Mouse (Mus musculus): Measurements from ENCODE around the gene Akap8. TPM values are rescaled to one million over a fixed set of nuclear protein-coding genes. Genes with fewer than 3 reads are reported as not detected.

Akap8 gene
- polyA plus RNA-seq, 1 experiment: 53.2 TPM

DNA sequence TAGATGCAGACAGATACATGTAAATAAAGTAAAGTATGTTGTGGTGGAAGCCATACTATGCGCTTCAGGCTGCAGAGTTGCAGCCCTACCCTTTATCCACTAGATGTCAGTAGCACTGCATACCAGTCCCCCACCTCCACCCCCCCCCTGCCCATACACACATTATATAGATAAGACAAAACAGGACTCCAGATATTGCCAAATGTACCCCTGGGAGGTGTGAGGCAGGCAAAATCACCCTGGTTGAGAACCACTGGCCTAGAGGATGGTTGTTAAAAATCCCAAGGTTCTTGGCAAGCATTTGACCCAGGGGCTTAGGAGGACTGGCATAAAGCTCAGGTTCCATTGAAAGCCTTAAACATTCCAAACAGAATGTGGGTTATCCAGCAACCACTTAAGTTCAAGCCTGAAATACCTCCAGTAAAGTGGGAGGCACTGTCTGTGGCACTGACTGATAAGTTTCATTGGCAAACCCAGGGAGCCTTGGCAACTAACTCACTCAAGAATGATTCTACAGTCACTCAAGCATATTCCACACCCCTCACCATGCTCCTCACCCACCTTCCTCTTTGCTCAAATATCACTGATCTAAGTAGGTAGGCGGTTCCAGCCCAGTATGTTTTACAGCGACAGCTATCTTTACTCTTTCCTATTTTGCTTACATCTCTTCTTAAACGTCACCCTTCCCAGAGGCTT, 28.1 kb upstream of the Akap8 start:
- no peak for DNase-seq (ENCODE audit: low read depth)

DNA sequence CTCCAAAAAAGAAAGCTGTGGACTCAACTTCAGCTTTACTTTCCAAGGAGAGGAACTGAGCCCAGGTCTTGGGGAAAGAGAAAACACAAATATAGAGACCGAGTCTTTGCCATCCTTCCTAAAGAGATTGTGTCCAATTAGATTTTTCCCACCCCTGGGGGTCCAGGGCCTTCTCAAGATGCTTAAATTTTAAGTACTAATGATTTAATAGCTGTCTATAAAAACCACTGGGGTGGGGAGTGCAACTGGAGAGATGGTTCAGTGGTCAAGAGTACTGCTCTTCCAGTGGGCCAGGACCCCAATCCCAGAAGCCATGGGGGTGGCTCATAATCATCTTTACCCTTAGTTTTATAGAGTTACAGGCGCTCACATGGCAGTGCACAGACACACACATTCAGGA, 27.4 kb upstream of the Akap8 start:
- no peak for DNase-seq (ENCODE audit: low read depth)

DNA sequence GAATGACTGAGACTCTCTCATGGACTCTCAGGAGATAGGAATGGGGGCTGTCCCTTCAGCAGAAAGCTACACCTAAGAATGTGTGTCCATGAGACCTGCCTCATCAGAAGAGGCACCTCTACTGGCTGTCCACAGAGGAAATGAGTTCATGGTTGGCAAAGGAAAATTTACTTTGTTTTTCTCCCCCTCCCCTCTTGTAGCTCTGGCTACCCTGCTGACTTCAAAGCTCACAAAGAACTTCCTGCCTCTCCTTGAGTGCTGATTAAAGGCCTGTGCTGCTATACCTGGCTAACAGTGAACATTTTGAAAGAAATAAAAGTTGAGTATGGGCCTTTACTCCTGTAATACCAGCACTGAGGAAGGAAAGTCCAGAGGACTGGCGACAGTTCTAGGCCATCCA, 20.1 kb upstream of the Akap8 start:
- DNase-seq (ENCODE audit: low read depth): no peak

DNA sequence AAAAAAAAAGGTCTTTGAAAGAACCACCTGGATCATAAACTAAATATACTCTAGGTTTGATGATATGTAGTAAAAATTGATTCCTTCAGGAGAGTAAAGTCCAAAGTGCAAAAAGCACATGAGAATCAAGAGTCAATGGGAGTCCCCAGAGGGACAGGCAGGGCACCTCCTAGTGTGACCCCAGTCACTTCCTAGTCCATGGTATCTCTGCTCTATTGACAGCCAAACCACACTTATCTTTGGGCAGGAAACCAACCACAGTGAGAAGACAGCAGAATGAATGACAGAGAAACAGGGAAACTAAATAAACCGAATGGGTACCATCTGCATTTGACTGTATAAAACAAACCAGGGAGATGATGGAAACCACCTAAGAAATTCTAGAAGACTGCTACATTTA, 19.1 kb upstream of the Akap8 start:
- DNase-seq (ENCODE audit: low read depth): no peak

DNA sequence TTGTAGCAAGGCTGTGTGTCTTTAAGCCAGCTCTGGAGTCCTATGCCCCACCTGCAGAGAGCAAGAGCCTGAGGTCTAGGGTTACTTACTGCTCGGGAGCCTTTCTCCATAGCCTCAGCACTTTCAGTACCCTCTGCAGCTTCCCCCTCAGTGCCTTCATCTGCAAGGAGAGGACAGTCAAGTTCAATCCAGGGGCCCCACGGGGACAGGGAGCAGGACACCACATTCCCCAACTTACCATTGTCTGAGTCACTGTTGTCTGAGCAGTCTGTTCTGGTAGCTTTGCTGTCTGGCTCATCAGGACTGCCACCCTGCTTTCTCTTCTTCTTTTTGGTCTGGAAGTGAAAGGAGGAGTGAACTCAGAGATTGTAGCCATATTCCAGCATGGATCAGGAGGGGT, 14.8 kb upstream of the Akap8 start:
- no peak for DNase-seq (ENCODE audit: low read depth)

DNA sequence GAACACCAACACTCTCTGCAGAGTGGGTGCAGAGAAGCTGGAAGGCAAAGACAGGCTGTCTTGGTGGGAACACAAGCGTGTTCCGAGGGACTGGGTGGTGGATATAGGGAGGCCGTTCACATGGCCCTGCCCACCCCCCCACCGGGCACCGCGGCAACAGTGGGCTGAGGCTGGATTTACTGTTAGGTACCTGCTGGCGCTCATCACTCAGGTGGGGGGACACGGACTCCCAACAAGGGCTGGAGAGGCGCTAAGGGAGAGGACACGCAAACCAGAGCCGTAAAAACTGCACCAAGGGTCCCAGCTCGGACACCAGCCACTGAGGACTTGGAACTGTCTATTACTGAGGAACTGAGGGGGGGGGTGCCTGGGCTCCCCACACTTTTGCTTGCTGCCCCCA, 13.9 kb upstream of the Akap8 start:
- no peak for DNase-seq (ENCODE audit: low read depth)

DNA sequence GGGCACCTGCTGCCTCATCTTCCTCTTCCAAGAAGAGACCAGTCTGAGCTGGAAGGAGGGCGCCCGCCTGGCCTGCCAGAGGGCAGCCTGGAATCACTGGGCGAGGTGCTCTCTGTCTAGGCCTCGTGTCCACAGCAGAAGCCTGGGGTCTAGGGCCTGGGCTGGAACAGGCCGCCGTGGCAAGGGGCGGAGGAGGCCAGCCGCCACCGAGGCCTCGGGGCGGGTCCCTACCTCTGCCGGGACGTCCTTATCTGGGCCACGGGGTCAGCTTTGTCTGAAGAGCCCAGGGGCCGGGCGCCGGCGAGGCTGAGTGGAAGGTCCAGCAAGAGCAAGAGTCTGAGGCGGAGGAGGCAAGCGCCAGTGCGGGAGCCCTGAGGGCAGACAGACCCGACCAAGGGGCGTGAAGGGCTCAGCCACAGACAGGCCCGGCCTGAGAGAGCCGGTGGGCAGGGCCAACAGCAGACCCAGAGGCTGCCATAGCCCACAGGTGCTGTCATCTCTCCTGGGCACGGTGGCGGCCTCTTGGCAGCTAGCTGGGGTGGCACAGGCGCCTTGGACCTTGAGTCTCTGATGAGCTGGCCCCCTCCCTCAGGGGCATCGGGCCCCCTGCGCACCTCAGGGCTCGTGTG, 12.8 kb upstream of the Akap8 start:
- no peak for DNase-seq (ENCODE audit: low read depth)

DNA sequence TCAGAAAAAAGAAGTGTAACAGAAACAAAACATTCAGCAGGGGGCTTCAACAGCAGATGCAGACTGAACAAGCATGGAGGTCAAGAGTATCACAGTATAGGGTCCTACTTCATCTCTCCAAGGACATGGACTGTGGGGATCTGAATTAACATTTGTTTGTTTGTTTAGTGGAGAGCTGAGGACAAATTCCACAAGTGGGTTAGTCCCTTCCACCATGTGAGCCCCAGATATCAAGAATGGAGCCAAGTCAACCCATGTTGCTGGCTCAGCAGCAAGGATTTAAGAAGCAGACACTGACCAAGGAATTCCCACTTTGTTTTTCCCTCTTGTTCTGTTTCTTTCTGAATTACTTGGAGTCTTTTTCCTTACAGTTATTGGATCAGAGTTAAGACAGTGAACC, 6.5 kb upstream of the Akap8 start:
- no peak for DNase-seq (ENCODE audit: low read depth)

DNA sequence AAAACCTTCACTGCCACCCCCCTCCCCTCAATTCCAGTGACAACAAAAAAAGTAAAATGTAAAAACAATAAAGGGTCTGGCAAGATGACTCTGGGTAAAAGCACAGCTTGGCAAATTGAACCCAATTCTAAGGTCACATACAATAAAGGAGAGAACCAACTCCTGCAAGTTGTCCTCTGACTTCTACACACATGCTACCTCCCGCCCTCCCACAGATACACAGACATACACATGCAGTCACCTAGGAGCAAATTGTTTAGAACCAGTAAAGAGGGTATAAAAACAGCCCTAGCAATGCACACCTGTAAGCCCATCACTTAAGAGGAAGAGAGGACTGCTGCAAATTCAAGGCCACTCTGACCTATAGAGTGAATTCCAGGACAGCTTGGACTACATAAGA, 1.8 kb upstream of the Akap8 start:
- DNase-seq (ENCODE audit: low read depth): no peak

DNA sequence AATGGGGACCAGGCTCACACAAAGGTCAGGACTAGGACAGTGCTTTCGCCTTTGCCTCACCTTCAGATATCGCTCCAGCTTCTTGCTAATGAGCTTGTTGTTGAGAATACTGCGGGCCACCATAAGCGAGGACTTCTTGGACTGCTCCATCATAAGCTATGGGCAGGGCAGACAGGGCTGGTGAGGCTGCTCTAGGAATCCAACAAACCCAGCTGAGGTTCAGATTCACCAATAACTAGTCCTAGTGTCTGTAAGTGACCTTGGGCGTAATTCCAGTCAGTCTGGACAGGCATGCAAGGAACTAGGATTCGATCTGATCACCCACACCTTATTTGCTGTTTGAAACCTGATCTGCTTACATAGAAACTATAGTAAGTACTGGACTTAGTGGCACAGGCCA, 798 bp upstream of the Akap8 start:
- DNase-seq (ENCODE audit: low read depth): no peak

DNA sequence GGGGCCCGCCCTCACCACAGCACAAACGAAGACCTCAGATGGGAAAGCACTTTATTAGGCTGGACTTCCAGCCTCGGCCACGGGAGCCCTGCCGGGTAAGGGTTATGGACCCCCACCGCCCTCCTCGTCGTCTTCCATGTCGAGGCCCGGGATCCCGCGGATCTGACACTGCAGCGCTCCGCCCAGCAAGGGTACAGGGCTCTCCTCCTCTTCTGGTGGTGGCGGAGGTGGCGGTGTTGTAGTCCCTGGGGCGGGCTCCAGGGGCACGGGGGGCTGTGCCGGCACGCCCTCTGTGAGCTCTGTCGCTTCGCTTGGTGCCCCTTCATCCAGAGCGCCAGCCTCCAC, 324 bp upstream of the Akap8 start:
- no peak for DNase-seq (ENCODE audit: low read depth)

DNA sequence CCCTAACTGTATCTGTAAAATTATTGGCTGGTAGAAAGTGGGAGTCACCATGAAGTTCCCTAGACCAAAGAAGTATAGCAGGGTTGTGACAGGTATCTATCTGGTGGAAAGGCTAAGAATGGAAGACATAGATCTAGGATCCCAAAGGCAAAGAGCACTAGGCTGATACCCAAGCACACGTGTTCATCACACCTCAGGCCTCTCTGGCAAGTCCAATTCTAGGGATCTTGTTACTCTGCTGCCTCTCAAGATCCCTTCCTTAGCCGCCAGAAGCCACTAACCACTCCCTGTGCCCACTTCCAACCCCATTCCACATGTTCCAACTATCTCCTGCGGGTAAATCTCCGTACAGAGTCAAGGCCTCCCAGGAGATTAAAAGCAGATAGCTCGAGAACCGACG, 1.1 kb downstream of the Akap8 start:
- DNase-seq (ENCODE audit: low read depth): no peak

DNA sequence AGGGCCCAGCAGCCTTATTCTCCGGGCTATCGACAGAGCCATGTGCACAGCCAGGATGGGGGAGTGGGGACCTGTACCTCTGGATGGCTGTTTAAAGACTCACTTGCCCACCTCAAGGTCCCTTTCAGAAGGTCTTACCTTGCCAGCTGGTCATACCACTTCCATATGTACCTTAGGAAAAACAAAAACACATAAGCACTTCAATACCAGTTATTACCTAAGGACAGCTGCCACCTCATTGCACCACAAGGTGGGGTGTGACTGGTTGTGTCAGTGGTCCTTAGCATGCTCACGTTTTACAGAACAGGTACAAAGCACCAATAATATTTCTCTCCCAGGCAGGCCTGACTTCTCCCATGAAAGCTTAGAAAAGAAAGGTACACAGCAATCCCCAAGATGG, 3.3 kb downstream of the Akap8 start:
- no peak for DNase-seq (ENCODE audit: low read depth)

DNA sequence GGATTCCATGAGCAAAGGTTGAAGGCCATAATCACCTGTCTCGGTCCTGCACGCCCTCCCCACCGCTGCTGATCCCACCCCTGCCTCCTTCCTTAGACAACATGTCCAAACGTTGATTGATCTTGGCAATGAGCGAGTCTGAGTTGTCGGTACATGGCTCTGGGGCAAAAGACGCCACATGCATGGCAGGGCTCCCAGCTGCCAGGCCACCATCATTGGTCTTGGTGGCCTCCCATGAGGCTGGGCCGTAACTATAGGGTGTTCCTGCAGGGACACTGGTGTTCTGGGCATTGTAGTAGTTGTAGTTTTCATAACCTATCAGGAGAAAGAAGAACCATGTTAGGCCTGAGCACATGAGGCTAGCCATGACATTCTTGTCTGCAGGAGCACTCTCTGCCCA, 4.0 kb downstream of the Akap8 start:
- no peak for DNase-seq (ENCODE audit: low read depth)

DNA sequence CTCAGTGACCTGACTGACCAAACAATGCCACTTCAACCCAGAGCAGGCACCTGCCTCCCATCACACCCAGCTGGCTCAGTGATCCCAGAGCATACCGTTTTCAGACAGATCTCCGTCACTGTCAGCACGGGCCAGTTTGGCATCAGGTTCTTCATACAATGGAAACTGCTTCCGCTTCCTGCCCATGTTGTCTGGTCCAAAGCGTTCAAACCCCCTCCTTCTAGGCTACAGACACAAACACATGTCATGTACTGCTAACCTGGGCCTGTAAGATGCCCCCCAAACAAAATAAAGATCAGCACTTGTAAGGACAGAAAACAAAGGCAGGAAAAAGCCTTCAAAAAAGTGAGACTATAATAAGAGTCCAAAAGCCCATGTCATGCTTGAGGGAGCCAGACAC, 5.5 kb downstream of the Akap8 start:
- no peak for DNase-seq (ENCODE audit: low read depth)

DNA sequence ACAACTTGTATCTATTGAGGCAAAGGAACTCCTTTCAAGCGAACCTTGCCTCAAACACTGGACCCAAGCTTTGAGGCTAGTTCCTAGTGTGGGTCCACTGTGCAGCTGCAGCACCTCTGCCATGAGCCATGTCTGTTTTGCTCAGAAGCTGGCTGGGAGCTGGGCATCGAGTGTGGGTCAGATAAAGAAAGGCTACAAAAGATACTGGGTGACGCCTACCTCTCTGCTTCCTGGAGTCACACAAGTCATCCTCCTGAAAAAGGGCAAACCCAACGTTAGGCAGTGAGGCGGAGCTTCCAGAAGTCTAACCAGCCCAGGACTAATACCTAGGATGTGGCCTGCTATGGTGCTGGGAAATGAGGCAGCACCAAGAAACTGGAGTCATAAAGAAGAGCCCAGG, 7.1 kb downstream of the Akap8 start:
- no peak for DNase-seq (ENCODE audit: low read depth)

DNA sequence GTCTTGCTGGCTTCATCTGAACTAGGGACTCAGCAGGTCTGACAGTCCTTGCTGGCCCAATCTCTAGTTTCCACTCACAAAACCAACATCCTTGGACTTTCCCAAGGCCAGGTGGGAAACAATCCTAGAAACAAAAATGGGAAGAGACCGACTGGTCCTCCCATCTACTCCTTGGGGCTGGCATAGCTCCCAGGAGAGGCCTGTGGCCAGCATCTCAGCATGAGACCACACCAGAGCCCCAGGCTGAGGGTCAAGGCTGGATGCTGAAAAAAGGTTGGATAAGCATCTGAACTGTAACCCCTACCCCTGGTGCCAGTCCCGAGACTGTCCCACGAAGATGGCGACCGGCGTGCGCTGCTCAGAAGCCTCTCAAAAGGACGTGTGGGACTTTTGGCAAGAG, 8.2 kb downstream of the Akap8 start:
- DNase-seq (ENCODE audit: low read depth): no peak

DNA sequence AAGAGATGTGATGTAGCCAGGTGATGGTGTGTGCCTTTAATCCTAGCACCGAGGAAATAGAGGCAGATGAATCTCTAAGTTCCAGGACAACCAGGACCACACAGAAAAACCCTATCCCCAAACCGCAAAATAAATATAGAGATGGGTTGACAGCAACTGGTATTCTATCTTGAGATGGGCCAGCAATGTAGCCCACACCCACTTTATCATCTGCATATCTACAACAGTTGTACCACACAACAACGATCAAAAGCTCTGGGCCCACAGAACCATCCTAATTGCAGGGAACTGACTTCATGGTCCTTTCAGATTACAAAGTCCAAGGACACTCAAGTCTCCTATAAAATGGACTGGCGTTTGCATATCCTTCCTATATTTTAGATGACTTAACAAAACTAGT, 13.1 kb downstream of the Akap8 start:
- DNase-seq (ENCODE audit: low read depth): no peak

DNA sequence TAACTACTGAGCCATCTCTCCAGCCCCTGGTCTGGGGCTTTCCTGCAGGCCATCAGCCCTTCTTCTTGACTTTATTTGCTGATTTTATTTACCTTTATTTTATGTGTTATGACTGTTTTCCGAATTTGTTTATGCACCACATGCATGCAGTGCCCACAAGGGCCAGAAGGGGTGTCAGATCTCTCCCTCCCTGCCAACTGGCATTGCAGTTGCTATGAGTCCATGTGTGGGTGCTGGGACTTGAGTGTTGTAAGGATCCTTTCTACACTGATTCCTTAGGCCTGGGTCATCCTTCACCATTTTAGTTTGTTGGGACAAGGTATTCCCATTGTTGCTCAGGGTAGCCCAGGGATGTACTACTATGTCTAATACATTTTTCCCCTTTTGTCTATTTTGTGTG, 22.9 kb downstream of the Akap8 start:
- no peak for DNase-seq (ENCODE audit: low read depth)

DNA sequence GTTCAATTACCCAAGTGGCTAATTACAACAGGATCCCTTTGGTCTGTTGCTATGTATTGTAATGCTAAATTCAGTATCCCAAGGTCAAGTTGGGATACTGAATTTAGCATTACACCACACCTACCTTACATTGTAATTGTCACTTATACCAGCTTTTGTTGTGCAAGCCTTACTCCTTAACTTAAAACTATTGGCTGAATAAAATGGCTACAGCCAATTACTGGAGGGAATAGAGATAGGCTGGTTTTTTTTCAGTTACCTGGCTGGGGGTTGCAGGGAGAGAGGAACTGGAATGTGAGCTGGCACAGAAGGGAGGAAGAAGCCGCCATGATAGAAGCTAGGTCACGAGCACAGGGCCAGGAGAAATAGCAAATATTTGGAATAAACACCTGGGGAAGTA, 25.1 kb downstream of the Akap8 start:
- no peak for DNase-seq (ENCODE audit: low read depth)

DNA sequence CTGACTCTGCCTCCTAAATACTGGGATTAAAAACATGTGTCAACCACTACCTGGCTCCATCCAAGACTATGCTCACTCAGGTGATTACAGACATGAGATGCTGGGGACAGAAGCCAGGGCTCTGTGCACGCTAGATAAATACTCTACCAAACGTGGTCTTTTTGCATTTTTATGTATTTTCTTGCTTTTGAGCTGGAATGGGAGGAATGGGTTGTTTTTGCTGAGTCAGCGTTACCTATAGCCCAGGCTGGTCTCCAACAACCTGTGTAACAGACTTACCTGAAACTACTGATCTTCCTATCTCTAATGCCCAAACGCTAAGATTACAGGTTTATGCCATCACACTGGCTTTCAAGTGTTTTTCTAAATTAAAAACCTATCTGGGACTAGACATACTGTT, 25.9 kb downstream of the Akap8 start:
- DNase-seq (ENCODE audit: low read depth): no peak

DNA sequence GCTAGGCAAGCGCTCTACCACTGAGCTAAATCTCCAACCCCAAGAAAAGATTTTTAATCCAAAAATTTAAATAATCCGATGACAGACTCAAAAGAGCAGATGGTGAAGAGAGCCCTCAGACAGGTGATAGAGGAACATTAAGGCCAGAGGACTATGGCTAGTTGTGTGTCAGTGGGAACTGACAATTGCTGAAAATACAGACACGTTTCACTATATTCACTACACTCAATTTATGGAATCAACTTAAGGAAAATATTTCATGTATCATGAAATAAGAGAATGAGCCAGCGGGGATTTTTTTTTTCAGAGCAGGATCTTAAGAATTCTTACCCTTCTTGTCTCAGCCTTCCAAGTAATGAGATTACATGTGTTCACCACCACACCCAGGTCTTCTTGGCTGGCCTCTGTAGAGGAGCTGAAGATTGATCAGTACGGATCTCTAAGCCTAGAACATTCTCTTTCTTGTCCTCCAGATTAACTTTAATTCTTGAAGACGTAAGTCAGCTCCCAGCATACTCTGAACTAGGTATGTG, 35.8 kb downstream of the Akap8 start:
- DNase-seq (ENCODE audit: low read depth): no peak

DNA sequence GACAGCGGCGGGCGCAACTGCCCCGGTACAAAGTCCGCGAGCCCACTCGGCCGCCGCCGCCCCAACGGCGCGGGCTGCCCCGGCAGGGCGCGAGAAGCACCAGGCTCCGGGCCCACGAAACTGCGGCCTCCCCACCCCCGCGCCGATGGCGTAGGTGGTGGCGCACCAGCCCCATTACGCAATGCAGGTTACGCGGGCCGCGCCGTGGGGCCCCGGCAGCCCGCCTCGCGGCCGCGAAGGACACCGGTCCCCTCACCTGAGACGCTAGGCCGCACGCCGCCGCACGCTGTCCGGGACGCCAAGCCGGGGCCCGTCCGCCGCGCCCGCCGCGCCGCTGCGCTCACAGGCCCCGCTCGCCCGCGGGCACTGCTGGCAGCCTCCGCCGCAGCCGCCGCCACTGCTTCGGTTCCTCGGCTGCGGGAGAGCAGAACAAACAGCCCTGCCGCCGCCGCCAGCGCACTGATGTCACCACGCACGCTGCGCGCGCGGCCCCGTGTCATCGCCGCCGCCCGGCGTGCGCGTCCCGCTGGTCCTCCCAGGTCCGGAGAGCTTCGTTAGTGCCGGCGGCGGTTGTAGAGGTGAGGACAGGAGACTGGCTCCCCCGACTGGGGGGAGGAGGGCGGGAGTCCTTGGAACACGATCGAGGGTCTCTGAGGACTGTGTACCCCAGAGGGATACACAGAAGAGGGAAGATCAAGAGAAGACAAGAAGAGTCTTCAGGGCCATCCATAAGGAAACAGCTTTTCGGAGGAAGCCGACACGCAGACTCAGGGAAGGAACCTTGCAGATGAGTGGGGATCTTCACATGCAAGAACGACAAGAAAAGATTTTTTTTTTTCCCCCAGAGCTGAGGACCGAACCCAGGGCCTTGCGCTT, 36.5 kb downstream of the Akap8 start, which contains the start of gene Brd4:
Gene Brd4, minus strand, starts transcription at position 461 of the 876 bp plus-strand sequence.
- no peak for DNase-seq (ENCODE audit: low read depth)

Data from gonadal fat pad, adult 2 months (tissue).